Mouse (Mus musculus) C2C12 (cell line): ENCODE data around the gene Prph.

Experiments
- CTCF ChIP-seq: IDR thresholded peaks from one replicate; pipeline ENCODE4 v1.5.1; 2011; ENCODE audit not compliant: control insufficient read depth, insufficient read depth, insufficient read length
- MYOG ChIP-seq: IDR thresholded peaks from one replicate; pipeline ENCODE4 v1.6.1; 2011; ENCODE audit not compliant: control insufficient read depth, insufficient read length; ENCODE audit errors: extremely low read depth

DNA sequence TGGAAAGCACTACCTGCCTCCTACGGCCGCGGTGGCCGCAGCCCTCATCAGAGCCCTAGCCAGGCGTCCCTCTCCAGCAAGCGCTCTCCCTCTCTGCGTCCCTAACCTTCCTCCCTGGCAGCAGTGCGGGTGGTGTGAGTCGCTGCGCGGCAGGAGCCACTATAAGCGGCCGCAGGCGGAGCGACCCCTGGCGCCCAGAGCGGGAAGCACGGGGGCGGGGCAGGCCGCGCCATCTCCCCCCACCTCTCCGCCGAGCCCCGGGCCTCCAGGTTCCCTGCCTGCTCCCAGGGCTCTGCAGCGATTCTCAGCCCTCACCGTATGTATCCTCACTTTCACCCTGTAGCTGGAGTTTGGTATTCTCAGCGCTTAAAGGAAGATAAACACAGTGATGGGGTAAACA is 33.3 kb downstream of the Prph start:
- TF ChIP-seq CTCF (peak; percentile 98), MYOG (no peak)
